30 mouse cellular contexts compared by ENCODE assay signal in the genomic region with DNA sequence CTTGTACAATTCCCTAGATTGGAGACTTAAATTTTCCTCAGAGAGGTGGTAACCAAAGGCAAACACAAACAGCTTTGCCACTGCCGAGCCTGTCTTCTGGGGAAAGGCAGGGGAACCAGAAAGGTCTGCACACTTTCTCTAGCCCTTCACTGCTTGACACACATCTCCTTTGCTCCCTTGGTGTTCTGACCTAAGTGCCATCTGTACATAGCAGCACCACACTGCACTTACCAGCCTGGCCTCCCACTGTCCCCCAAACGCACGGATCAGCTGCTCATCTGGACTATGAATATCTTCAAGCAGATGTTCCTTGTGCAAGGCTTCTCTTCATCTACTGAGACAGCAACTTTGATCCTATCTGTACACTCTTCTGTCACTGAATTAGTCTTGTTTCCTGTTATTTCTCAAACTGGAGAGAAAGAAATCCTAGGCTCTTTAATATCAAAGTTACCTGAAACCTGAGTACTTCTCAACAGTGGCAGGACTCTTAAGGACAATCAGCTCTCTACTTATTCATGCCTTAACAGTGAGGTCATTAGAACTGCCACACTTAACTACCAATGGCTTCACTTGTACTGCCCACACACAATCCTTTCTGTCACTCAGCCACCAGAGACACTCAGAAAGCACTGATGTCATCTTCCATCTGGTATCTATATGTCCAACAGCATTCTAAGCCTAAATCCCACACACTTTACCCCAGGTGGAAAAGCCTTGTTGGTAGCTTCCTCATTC.
A peak's percentile ranks its signal among the peaks of the same experiment; 100 is the strongest.
DNase-seq lines count a peak whose midpoint lies in the region; ATAC-seq and TF ChIP-seq lines count a peak whose summit lies in the region.
"Had no signal": no experiment of that assay in that cellular context is flagged by ENCODE, and none has a peak within 500 bp of the region (broad histone marks: within the 10 kb centered on the region; RNA-seq: fewer than 3 reads in every experiment).

No protein-coding gene starts in this region.

- H3K27ac ChIP-seq in heart, embryonic 11.5 days (ENCODE audit: low read depth, low read length), result 0 out of 2 replicates have a peak overlapping the region, but pooled peaks have one; percentile 35
- no peak overlapping the region for H3K27ac ChIP-seq in heart, postnatal 0 days (ENCODE audit: low read depth)
- no peak overlapping the region for H3K27ac ChIP-seq in limb, embryonic 10.5 days
- H3K27ac ChIP-seq: embryonic facial prominence, embryonic 12.5 days; gastrocnemius, adult 2 months; heart, embryonic 15.5 days; hindbrain, embryonic 12.5 days; hindbrain, postnatal 0 days; intestine, embryonic 15.5 days; kidney, postnatal 0 days; liver, embryonic 14.5 days; macrophage had no signal

- H3K4me2 ChIP-seq in heart, embryonic 11.5 days, result peak overlapping the region; percentile 35
- no peak overlapping the region for H3K4me2 ChIP-seq in heart, postnatal 0 days (ENCODE audit: low read depth, low read length)
- H3K4me2 ChIP-seq: embryonic facial prominence, embryonic 12.5 days; heart, embryonic 15.5 days; hindbrain, embryonic 12.5 days; intestine, embryonic 15.5 days had no signal

- intact Hi-C loops in heart, postnatal 36 days (cut with DNase I), result no loop called here

- DNase-seq in heart, postnatal 36 days, result no peak
- DNase-seq in heart, postnatal 0 days (ENCODE audit: low spot score), result no peak
- DNase-seq in heart, adult 18-20 months, result no peak
- DNase-seq in 3T3-L1 (ENCODE audit: low read depth, low spot score), result peak; percentile 22
- peak; percentile 38 for DNase-seq in gonadal fat pad, adult 2 months (ENCODE audit: low read depth)
- no peak for DNase-seq in limb, embryonic 10.5 days (ENCODE audit: low spot score)
- DNase-seq: adrenal gland, adult 2 months; cerebellum, adult 8-10 months; cerebellum, postnatal 25 days; gastrocnemius, adult 2 months; gastrocnemius, postnatal 36 days; kidney, adult 2 months; kidney, postnatal 4 days; layer of hippocampus, adult 9-11 months; liver; midbrain, embryonic 14.5 days; thymus, adult 2 months; thymus, postnatal 36 days had no signal

- H3K4me3 ChIP-seq in heart, embryonic 11.5 days (ENCODE audit: low read depth, low read length), result 0 out of 2 replicates have a peak overlapping the region, but pooled peaks have one; percentile 5
- no peak overlapping the region for H3K4me3 ChIP-seq in heart, postnatal 0 days (ENCODE audit: low read depth, low read length)
- no peak overlapping the region for H3K4me3 ChIP-seq in limb, embryonic 10.5 days
- H3K4me3 ChIP-seq: embryonic facial prominence, embryonic 12.5 days; gastrocnemius, adult 2 months; heart, embryonic 15.5 days; hindbrain, embryonic 12.5 days; intestine, embryonic 15.5 days had no signal

- no peaks in the 10 kb centered on the region for H3K27me3 ChIP-seq in heart, embryonic 11.5 days (ENCODE audit: control insufficient read depth, insufficient read depth, low read length)
- H3K27me3 ChIP-seq in heart, postnatal 0 days (ENCODE audit: control insufficient read depth, insufficient read depth, low read length), result no peaks in the 10 kb centered on the region
- no peaks in the 10 kb centered on the region for H3K27me3 ChIP-seq in limb, embryonic 10.5 days (ENCODE audit: low read depth, poor library complexity, severe bottlenecking)
- H3K27me3 ChIP-seq: embryonic facial prominence, embryonic 12.5 days; heart, embryonic 15.5 days; hindbrain, embryonic 12.5 days; intestine, embryonic 15.5 days had no signal

- peak; percentile 42 for ATAC-seq in heart, embryonic 11.5 days (replicated peaks; ENCODE audit: insufficient number of reproducible peaks, low FRiP score, low TSS enrichment)
- ATAC-seq in heart, postnatal 0 days (ENCODE audit: insufficient read depth, low read depth), result peak; percentile 41; the same call in 1 of the 2 replicates
- no peak for ATAC-seq in megakaryocyte progenitor cell, adult 5-6 weeks (replicated peaks; ENCODE audit: poor library complexity)
- ATAC-seq: CD4-positive, CD25-positive, alpha-beta regulatory T cell, adult 4 months; forebrain, embryonic 16.5 days; hindbrain, postnatal 0 days; intestine, embryonic 15.5 days had no signal

- no peaks in the 10 kb centered on the region for H3K36me3 ChIP-seq in heart, embryonic 11.5 days (ENCODE audit: control insufficient read depth, insufficient read depth, low read length)
- no peaks in the 10 kb centered on the region for H3K36me3 ChIP-seq in heart, postnatal 0 days (replicated peaks; ENCODE audit: control insufficient read depth, insufficient read depth, low read length)
- peaks cover 13% of the 10 kb centered on the region for H3K36me3 ChIP-seq in limb, embryonic 10.5 days
- H3K36me3 ChIP-seq: embryonic facial prominence, embryonic 12.5 days; hindbrain, embryonic 12.5 days; intestine, embryonic 15.5 days had no signal

- no peaks in the 10 kb centered on the region for H3K9me3 ChIP-seq in heart, embryonic 11.5 days (replicated peaks; ENCODE audit: control insufficient read depth, low read length)
- H3K9me3 ChIP-seq in heart, postnatal 0 days (replicated peaks; ENCODE audit: control insufficient read depth, low read length), result no peaks in the 10 kb centered on the region
- H3K9me3 ChIP-seq in limb, embryonic 10.5 days (replicated peaks), result no peaks in the 10 kb centered on the region
- H3K9me3 ChIP-seq: embryonic facial prominence, embryonic 12.5 days; heart, embryonic 15.5 days; hindbrain, embryonic 12.5 days; intestine, embryonic 15.5 days had no signal

- WGBS in heart, embryonic 11.5 days (ENCODE audit: insufficient replicate concordance), result 50% methylated on average over 3 of the region's 3 CpGs
- 41% methylated on average over 3 of the region's 3 CpGs for WGBS in heart, postnatal 0 days
- WGBS in limb, embryonic 10.5 days, result 85% methylated on average over 3 of the region's 3 CpGs

- no peak for TF ChIP-seq EP300 in heart, postnatal 0 days (IDR thresholded peaks at IDR 0.05; ENCODE audit: low read depth)

- H3K9ac ChIP-seq in heart, embryonic 11.5 days (ENCODE audit: low read depth, low read length), result no peak overlapping the region
- H3K9ac ChIP-seq in heart, postnatal 0 days (replicated peaks; ENCODE audit: low read depth, low read length), result no peak overlapping the region
- H3K9ac ChIP-seq: embryonic facial prominence, embryonic 12.5 days; heart, embryonic 15.5 days; hindbrain, embryonic 12.5 days; intestine, embryonic 15.5 days; liver, embryonic 14.5 days had no signal

- H3K4me1 ChIP-seq in heart, embryonic 11.5 days (ENCODE audit: control insufficient read depth, insufficient read depth, low read length), result no peaks in the 10 kb centered on the region
- peaks cover 5% of the 10 kb centered on the region; the same call in 1 of the 2 replicates for H3K4me1 ChIP-seq in heart, postnatal 0 days (ENCODE audit: control insufficient read depth, insufficient read depth)
- no peaks in the 10 kb centered on the region for H3K4me1 ChIP-seq in limb, embryonic 10.5 days
- H3K4me1 ChIP-seq: embryonic facial prominence, embryonic 12.5 days; hindbrain, embryonic 12.5 days; intestine, embryonic 15.5 days had no signal

- TF ChIP-seq CTCF in heart, postnatal 0 days (IDR thresholded peaks at IDR 0.05; ENCODE audit: low read depth), result no peak

Comparison
In these comparisons a context has a peak if more than half of its experiments do, and no peak if none do; other contexts are left out.
1. DNase-seq: peak in 3T3-L1 (single experiment) and gonadal fat pad, adult 2 months (single experiment); none in heart, postnatal 36 days (0 of 2), heart, postnatal 0 days (single experiment), heart, adult 18-20 months (0 of 2) and limb, embryonic 10.5 days (single experiment).